Comparison of ENCODE assay signal across 10 mouse cellular contexts in genomic region chr13:99676393-99676792, GRCm38 (mm10).
DNase-seq lines count a peak whose midpoint lies in the region; ATAC-seq lines count a peak whose summit lies in the region.
"Had no signal": no experiment of that assay in that cellular context is flagged by ENCODE, and none has a peak within 500 bp of the region (broad histone marks: within the 10 kb centered on the region; RNA-seq: fewer than 3 reads in every experiment).

No protein-coding gene starts in this region.

- H3K9me3 ChIP-seq in forebrain, embryonic 12.5 days, result peaks cover 2% of the 10 kb centered on the region; the same call in 1 of the 2 replicates

- no peak overlapping the region for H3K9ac ChIP-seq in forebrain, embryonic 12.5 days
- H3K9ac ChIP-seq: liver, embryonic 14.5 days had no signal

- no peak overlapping the region for H3K4me2 ChIP-seq in forebrain, embryonic 12.5 days

- H3K27ac ChIP-seq in forebrain, embryonic 12.5 days, result peak overlapping the region; percentile 31; the same call in 1 of the 2 replicates
- H3K27ac ChIP-seq: liver, embryonic 14.5 days had no signal

- H3K4me1 ChIP-seq in forebrain, embryonic 12.5 days, result peaks cover 23% of the 10 kb centered on the region

- ATAC-seq in cerebellum, adult (ENCODE audit: insufficient number of reproducible peaks, low FRiP score, low TSS enrichment), result no peak; the same call in 1 of the 2 replicates
- ATAC-seq in forebrain, embryonic 12.5 days (ENCODE audit: low FRiP score), result peak; percentile 70

- DNase-seq in cerebellum, adult 11-12 months, result peak; percentile 64
- peak; percentile 30 for DNase-seq in Muller cell, postnatal 12 days (ENCODE audit: inconsistent ontology term)
- DNase-seq in layer of hippocampus, postnatal 10 days (ENCODE audit: low spot score in 2 of 2), result peak; percentile 59 to 62
- no peak for DNase-seq in adrenal gland, adult 18-20 months (ENCODE audit: low spot score in 2 of 2)
- no peak for DNase-seq in spleen, postnatal 14 days (ENCODE audit: low spot score in 2 of 2)
- DNase-seq in urinary bladder, postnatal 14 days (ENCODE audit: low spot score), result no peak
- DNase-seq: spleen, adult 18-20 months had no signal

- no peak overlapping the region for H3K4me3 ChIP-seq in forebrain, embryonic 12.5 days (replicated peaks)

- H3K27me3 ChIP-seq in forebrain, embryonic 12.5 days, result peaks cover 5% of the 10 kb centered on the region; the same call in 1 of the 2 replicates

- WGBS in forebrain, embryonic 12.5 days, result 0% methylated on average over 1 of the region's 1 CpGs

- no peaks in the 10 kb centered on the region for H3K36me3 ChIP-seq in forebrain, embryonic 12.5 days (replicated peaks)

Comparison
In these comparisons a context has a peak if more than half of its experiments do, and no peak if none do; other contexts are left out.
1. DNase-seq: peak in cerebellum, adult 11-12 months (single experiment), Muller cell, postnatal 12 days (single experiment) and layer of hippocampus, postnatal 10 days (2 of 2); none in adrenal gland, adult 18-20 months (0 of 2), spleen, postnatal 14 days (0 of 2) and urinary bladder, postnatal 14 days (single experiment).